Mouse (Mus musculus) thymus, postnatal 25 days (tissue): ENCODE data around the gene Hcrtr1.

Experiments used
- DNase-seq: peaks from one replicate; pipeline ENCODE4 v3.0.0; 2022

The Hcrtr1 gene

DNA sequence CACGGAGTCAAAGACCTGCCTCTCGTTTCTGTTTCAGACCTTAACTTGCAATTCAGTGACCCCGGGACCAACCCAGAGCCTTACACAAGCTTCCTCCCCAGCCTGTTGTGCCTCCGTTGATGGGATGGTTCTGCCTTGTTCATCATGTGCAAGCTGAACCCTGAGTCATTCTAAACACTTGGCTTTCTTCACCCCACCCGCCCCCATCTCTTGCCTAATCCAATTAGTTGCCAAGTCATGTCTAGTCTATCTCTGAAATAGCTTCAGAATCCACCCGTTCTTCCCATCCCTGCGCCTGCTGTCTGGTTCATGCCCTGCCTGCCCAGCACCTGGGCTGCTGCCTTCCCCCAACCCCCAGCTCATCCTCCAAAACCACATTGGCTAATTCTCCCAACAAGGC is 26.9 kb downstream of the Hcrtr1 start:
- DNase-seq = no peak

DNA sequence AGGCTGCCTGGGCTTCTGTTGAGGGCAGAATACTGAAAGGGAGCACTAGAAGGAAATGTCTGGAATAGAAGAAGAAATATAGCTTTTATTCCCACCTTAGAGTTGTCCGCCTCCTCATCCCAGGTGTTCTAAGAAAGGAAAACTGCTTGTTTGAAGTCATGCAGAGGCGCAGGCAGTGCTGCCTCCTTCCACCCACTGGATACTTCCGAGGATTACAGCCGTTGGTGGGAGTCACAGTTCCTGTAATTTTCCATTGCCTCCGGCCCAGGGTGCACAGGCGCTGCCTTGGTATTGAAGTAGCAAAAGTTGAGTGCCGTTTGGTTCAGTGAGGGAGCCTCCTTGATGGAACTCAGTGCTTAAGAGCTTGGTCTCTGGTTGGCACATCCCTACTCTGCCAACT is 29.1 kb downstream of the Hcrtr1 start:
- no peak for DNase-seq

DNA sequence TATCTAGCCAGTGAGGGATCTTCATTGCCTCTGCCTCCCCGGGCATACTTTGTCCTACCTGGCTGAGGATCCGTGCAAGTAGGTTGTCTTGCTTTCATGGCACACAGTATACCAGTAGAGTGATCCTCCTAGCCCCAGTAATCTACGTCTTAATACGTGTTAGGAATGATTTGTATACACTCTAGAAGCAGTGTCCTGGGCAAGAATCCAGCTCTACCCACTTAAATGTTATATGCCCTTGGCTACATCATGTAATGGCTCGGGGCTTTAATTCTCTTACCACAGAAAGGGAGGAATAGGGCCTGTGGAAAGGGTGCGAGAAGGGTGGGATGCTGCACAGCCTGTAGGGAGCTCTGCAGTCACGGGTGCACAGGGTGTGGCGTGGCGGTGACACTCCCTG is 29.5 kb downstream of the Hcrtr1 start:
- no peak for DNase-seq

DNA sequence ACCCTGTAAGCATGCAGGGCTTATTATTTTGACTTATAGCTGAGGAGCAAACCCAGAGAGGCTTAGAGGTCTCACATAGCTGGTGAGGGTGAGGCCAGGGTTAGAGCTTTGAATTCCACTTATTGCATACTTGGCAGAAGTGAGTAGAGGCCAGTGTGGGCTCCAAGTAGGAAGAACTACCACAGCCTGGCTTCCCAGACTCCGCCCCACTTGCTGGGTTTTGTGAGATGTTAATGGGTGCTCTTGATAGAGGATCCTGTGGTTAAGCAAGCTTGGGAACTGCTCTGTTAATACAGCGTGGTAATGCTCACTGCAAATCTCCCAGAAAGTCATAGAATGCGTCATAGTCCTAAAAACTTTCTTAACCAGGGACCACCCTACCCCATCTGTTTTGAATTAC is 30.2 kb downstream of the Hcrtr1 start:
- no peak for DNase-seq

DNA sequence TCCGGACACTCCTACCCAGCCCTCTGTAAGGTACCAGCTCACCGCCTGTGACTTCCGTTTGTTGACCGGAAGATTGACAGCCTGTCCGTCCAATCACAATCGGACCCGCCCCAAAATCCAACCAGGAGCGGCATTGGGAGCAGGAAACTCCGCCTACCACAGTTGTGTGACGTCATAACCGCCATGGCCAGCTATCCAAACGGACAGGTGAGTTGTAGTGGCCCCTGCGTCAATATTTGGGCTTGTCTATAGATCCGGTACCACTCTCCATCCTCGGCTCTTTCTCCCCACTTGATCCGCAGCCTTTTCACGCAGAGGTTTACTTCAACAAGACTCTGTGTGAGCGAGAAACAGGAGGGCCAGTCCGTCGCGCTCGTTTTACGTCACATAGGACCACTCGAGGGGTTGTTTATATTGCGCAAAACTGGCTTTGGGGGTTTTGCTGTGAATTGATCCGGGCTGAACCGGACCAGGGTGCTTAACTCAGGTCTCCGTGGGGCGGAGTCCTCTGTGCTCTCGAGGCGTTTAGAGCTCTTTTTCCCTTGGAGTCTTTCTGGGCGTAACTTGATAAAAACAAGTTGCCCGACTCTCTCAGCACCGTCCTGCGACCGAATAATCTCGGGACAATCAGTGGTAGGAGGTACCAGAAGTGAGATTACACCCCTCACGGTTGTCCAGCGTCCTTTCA is 31.6 kb downstream of the Hcrtr1 start:
- peak; percentile 99 for DNase-seq

DNA sequence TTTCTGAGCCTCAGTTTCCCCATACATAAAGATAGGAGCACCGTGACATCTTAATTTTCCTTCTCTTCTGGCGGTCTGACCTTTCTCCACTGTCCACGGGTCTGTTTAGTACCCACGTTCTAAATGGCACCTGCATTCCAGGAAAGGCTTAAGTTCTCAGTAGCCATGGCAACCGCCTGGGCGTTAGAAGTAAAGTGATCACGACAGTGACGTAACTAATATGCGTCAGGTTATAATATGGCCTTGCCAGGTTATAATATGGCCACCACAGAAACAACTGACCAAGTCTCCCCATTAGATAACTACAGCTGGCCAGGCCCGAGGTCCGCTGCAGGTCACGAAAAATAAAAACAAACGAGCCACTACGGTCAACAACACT is 32.1 kb downstream of the Hcrtr1 start:
- no peak for DNase-seq

DNA sequence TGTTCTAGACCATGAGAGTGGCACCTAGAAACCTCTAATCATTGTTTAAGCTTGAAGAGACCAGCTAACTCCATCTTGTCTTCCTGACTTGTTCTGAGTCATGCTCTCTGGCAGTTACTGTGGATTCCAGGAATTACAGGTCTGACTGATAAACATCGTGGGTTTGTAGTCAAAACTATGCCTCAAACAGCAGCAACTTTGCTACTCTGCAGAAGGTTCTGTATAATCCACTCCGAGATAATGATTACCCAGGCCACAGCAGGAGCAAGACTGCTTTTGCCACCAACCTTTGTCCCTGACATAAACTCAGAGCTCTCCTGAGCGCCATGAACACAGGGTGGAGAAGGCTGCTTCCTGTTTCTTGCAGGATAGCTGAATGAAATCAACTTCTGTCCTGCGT is 34.6 kb downstream of the Hcrtr1 start:
- DNase-seq = no peak

DNA sequence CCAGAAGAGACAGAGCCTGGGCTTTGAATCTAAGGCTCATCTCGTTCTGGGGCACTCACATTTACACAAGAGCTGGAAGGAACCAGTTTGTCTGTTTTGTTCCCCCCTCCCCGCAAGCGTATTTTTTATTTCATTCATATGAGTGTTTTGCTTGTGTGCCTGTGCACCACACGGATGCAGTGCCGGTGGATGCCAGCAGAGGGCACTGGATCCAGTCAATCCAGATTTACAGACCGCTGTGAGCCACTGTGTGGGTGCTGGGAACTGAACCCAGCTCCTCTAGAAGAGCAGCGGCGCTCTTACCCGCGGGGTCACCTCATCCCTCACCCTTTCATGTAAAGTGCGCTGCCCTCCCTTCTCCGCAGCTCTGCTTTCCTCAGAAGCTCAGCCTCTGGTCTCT is 35.5 kb downstream of the Hcrtr1 start:
- DNase-seq = no peak

DNA sequence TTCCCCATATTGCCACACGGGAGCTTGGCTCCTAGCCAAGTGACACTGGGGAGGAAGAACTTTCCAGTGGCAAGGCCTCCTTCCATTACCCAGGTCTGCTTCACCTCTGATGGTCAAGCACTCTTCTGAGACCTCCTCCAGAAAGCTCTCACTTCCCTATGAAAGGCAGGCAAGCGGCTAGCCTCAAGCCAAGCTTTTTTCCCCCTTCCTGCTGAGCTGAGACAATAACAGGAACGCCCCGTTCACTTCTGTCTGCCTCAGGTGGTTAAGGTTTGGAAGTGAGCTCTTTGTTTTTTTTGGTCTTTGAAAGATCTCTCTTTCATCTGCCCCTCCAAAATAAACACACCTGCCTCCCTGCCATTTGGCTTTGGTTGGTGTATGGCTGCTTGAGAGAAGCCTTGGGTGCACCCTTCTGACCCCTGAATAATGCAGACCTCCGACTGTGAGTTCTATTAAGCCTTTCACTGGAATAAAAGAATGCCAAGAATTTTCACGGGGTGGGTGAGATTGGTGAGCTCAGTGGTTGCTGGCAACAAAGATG is 37.0 kb downstream of the Hcrtr1 start, which contains the start of gene Pef1:
Gene Pef1, plus strand, starts transcription at position 448 of the 541 bp plus-strand sequence.
- DNase-seq = no peak

DNA sequence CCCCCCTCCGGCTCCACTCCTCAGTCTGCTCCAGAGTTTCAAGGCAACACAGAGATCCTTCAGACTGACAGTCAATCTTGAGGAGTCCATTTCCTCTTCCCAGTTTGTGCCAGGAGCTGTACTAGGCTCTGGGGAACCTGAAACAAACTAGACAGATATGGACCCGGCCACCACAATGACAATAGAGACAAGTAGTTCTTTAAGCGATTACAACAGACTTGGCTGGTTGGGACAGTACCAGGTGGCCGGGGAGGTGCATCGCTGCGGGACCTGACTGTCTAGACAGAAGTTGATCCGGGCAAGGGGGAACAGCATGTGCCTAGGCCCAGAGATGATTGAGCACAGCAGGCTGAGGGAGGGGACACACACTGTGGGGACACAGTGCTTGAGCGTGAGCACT is 38.0 kb downstream of the Hcrtr1 start:
- DNase-seq = no peak

DNA sequence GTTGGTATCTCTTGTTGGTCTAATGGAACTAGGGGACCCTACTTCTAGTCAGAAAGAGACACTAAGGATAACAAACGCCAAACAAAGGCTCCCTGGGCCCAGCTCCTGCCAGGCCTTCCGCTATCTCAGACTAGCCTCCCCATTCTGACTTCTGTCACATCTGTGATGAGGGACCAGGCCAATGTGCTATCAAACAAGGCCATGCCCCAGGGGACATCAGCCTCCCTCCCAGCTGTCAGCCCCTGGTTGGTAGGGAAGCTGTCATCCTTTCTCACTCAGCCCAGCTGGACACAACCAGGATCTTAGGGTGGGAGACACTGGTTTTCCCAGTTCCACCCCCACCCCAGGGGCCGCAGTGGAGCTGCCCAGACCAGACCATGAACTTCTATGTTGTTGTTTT is 44.0 kb downstream of the Hcrtr1 start:
- no peak for DNase-seq

DNA sequence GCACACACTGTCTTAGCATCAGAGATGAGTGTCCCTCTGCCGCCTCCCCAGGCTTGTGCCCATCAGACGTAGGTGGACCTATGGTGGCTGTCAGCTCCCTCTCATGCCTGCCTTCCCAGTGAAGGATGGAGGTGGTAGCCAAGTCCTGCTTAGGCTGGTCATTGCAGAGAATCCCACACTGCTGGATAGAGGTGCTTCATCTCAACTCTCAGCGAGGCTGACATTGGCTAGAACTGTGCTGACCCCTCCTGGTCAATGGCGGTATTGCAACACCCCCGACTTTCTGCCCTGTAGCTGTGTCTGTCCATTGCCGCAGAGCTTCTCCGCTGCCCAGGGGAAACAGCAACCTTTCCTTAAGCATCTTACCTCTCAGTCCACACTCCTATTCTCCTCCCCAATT is 51.9 kb downstream of the Hcrtr1 start:
- peak; percentile 89 for DNase-seq

DNA sequence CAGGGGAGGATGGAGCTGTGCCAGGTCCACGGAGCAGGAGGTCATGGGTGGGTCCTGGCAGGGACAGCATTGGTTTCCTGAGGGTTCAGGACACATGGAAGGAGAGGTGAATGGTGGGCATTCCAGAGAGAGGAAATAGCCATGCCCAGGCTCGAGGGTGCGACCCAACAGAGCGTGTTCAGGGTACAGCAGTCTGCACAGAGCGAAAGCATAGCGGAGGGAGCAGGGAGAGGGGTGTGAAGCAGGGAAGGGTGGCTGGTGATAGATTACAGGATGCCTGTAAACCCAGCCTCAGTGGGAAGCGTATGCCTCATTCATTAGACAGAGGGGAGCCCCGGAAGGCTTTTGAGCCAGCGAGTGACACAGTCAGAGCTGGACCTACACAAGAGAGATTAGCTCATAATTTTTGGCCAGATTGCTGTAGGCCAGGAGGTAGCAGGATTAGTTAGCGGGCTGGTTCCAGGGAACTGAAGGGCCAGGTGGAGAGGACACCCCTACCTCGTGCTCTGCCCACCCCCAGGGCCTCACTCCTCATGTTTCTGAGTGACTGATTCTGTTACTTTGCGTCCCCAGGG is 53.8 kb downstream of the Hcrtr1 start:
- no peak for DNase-seq

DNA sequence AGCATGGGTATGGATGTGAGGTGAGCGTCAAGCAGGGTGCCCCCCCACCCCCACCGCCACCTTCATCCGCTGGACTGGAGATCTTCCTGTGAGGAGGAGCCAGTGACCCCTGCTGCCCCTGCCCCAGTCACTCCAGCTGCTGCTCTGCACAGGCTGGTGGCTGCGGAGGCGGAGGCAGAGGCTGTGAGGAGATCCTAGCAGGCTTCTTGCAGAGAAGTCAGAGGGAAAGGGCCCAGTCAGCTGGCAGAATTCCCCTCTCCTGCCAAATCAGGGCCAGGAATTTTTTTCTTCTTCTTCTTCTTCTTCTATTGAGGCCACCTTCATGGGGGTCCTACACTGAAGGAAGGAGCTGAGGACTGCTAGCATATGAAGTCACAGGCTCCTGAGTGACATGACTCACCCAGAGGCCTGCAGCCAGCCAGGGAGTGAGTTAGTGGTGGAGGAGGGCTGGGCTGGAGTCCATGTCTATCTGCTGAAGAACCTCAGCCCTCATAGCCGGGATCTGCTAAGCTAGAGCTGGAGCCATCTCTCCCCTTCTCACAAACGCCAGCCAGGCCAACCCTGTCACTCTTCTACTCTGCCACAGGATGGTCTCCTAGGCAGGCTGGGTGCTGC is 54.7 kb downstream of the Hcrtr1 start:
- no peak for DNase-seq

DNA sequence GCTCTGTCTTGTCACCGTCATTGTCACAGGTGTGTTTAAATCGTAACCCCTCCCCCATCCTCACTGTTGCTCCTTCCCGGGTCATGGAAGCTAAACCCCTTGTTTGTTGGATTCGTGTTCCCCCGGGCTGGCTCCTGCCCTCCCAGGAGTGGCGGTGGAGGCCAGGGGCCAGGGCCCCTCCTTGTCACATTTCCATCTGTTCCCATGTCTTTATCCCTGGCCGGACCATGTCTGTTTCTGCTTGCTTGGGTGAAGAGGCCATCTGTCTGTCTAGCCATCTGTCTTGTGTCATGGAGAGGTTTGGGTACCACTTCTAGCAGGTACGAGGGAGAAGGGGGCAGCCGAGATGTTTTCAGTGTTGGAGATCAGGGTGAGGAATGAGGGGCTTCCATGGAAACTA is 56.9 kb downstream of the Hcrtr1 start:
- no peak for DNase-seq

DNA sequence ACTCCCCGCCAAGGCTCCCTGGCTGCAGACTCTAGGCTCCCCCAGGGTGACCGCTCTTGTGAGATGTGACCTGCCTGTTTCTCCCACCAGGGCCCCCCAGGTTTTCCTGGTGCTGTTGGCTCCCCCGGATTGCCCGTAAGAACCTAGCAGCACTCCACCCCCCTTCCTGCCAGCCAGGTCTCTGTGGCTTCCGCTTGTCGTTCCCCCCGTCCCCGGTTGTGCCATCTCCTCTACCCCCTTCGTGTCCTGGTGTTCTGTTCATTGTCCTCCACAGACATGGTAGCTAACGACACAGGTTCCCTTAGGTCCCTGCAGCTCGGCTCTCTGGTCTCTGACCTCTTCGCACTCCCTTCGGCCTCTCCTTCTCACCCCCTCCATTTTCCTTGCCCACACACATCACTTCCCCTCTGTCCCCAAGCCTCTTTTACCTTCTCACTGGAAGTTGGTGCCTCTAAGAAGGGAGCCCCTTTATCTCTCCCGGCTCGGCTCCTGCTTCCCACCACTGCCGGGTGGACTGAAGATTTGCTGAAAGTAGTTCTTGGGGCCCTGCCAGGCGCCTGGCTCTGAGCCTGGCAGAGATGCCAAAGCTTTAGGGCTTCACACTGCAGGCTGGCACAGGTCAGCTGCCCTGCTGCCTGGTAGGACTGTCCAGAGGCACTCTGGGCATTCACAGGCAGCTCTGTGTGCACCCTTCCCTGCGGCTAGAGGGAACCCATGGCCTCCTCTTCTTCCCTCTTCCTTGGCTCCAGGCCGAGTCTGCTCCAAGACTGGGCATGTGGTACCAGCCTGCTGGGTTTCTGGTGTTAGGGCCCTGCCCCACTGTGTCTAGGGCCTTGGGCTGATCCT is 57.6 kb downstream of the Hcrtr1 start:
- DNase-seq = peak; percentile 6
